Mouse (Mus musculus): ENCODE results near the gene Tex46. TPM values are rescaled to one million over a fixed set of nuclear protein-coding genes. Genes with fewer than 3 reads are reported as not detected.
A peak's percentile ranks its signal among the peaks of the same experiment; 100 is the strongest.

The Tex46 gene
- total and polyA plus RNA-seq, 3 experiments: not detected

DNA sequence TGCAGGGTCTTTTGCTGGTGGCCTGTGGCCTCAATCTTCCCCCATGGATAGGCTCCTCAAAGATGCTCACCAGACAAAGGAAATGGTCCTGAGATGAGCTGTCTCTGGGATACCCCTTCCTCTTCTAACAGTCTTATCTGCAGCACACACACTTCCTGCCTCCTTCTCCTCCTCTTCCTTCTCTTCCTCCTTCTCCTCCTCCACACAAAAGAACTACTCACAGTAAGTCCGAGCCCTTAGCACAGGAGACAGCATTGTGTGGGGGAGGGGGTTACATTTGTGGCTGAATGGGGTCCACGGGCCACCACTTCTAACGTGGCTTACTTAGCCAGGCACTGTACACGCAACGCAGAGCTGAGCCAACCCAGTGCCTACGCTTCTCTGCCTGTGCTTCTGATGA is 42.8 kb downstream of the Tex46 start:
- H3K36me3 ChIP-seq (replicated peaks): no peaks in the 10 kb centered on the region
- peaks cover 72% of the 10 kb centered on the region for H3K4me1 ChIP-seq (ENCODE audit: insufficient read depth, low read depth, low read length)
- ATAC-seq (ENCODE audit: extremely low read depth, insufficient number of reproducible peaks, low FRiP score, poor library complexity, severe bottlenecking) (peak; percentile 79), DNase-seq (ENCODE audit: low spot score) (peak; percentile 33)
- H3K4me3 ChIP-seq (ENCODE audit: low read depth, low read length): peak overlapping the region; percentile 42; the same call in 1 of the 2 replicates
- TF ChIP-seq TAL1 (conservative IDR thresholded peaks at IDR 0.05; ENCODE audit: low read depth, low read length) (peak; percentile 55; the same call in 1 of the 2 replicates), GATA2 (IDR thresholded peaks at IDR 0.05; ENCODE audit: borderline replicate concordance, low read depth, low read length) (no peak)
- H3K9me3 ChIP-seq (replicated peaks): no peaks in the 10 kb centered on the region
- H3K27me3 ChIP-seq (ENCODE audit: insufficient read depth, low read length): peaks cover 11% of the 10 kb centered on the region; the same call in 1 of the 2 replicates

DNA sequence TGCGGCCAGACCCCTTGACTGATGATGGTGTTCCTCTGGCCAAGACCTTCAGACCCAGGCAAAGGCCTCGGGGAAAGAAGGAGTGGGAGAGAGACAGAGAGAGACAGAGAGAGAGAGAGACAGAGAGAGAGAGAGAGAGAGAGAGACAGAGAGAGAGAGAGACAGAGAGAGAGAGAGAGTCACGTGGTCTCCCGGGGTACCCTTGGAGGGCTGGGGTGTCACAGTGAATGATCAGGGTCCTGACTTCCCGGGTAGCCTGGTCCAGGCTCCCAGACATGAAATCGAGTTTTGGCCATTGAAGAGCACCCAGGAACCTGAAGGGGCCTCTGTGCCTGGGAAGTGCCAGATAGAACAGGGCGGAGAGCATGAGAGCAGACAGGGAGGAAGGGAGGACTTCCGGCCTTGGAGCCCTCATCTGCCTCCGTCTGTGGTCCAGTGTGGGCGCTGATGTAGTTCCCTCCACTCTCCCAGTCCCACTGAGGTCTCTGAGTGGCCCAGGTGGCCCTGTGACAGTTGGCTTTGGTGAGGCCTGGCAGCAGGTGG is 43.5 kb downstream of the Tex46 start:
- Histone ChIP-seq H3K9me3 (replicated peaks) (no peaks in the 10 kb centered on the region), H3K27me3 (ENCODE audit: insufficient read depth, low read length) (peaks cover 11% of the 10 kb centered on the region; the same call in 1 of the 2 replicates), H3K4me1 (ENCODE audit: insufficient read depth, low read depth, low read length) (peaks cover 78% of the 10 kb centered on the region), H3K4me3 (ENCODE audit: low read depth, low read length) (no peak overlapping the region; the same call in 1 of the 2 replicates), H3K36me3 (replicated peaks) (no peaks in the 10 kb centered on the region)
- DNase-seq (ENCODE audit: low spot score): no peak
- no peak for TF ChIP-seq GATA1 (IDR thresholded peaks at IDR 0.05; ENCODE audit: borderline replicate concordance, low read length)
- TF ChIP-seq TAL1 (conservative IDR thresholded peaks at IDR 0.05; ENCODE audit: low read depth, low read length): no peak
- no peak for TF ChIP-seq POLR2AphosphoS5 (IDR thresholded peaks at IDR 0.05; ENCODE audit: insufficient replicate concordance, low read depth, low read length)
- no peak for ATAC-seq (ENCODE audit: extremely low read depth, insufficient number of reproducible peaks, low FRiP score, poor library complexity, severe bottlenecking)

DNA sequence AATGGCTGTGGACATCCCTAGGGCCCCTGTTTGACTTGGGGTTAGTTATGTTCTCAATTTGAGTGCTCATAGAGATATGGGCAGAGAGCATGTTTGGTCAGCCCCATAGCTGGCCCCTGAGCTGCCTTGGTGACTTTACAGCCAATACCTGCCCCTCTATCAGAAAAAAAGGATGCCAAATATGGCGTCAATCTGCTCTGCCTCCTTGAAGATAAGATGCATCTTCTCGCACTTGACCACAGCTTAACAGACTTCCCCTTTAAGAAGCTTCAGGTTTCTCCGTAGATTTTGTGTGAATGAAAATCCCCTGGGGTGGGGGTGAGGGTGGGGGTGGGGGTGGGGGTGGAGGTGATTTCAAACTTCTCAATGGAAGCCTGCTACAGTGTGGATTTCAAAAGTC is 47.7 kb downstream of the Tex46 start:
- H3K36me3 ChIP-seq (replicated peaks): no peaks in the 10 kb centered on the region
- ATAC-seq (ENCODE audit: extremely low read depth, insufficient number of reproducible peaks, low FRiP score, poor library complexity, severe bottlenecking): peak; percentile 25
- TF ChIP-seq GATA1 (IDR thresholded peaks at IDR 0.05; ENCODE audit: borderline replicate concordance, low read length) (no peak), GATA2 (IDR thresholded peaks at IDR 0.05; ENCODE audit: borderline replicate concordance, low read depth, low read length) (no peak), TAL1 (conservative IDR thresholded peaks at IDR 0.05; ENCODE audit: low read depth, low read length) (no peak; the same call in 1 of the 2 replicates), POLR2AphosphoS5 (IDR thresholded peaks at IDR 0.05; ENCODE audit: insufficient replicate concordance, low read depth, low read length) (no peak), CTCF (IDR thresholded peaks at IDR 0.05; ENCODE audit: low read depth, low read length) (no peak)
- H3K27me3 ChIP-seq (ENCODE audit: insufficient read depth, low read length): peaks cover 3% of the 10 kb centered on the region; the same call in 1 of the 2 replicates
- H3K9me3 ChIP-seq (replicated peaks): no peaks in the 10 kb centered on the region
- peaks cover 61% of the 10 kb centered on the region for H3K4me1 ChIP-seq (ENCODE audit: insufficient read depth, low read depth, low read length)
- H3K4me3 ChIP-seq (ENCODE audit: low read depth, low read length): no peak overlapping the region
- DNase-seq (ENCODE audit: low spot score): peak; percentile 31

Other genes starting within 250 kb of the Tex46 start
- not detected in 2 replicates for gene Htr1d, start 186.9 kb upstream of the Tex46 start, total RNA-seq (2014; fragmentation: Nextera tagmentation)
- gene Htr1d, start 186.9 kb upstream of the Tex46 start, total RNA-seq (2017): 0.05 and 0.06 TPM in 2 replicates
- gene Htr1d, start 186.9 kb upstream of the Tex46 start, polyA plus RNA-seq (2012): not detected in 2 replicates
- not detected in 2 replicates for gene 6030445D17Rik, start 148.2 kb upstream of the Tex46 start, total RNA-seq (2014; fragmentation: Nextera tagmentation)
- gene 6030445D17Rik, start 148.2 kb upstream of the Tex46 start, total RNA-seq (2017): not detected in 2 replicates
- not detected in 2 replicates for gene 6030445D17Rik, start 148.2 kb upstream of the Tex46 start, polyA plus RNA-seq (2012)
- gene Luzp1, start 140.7 kb upstream of the Tex46 start, total RNA-seq (2014; fragmentation: Nextera tagmentation): not detected in 2 replicates
- 0.06 and 0.33 TPM in 2 replicates for gene Luzp1, start 140.7 kb upstream of the Tex46 start, total RNA-seq (2017)
- not detected in 2 replicates for gene Luzp1, start 140.7 kb upstream of the Tex46 start, polyA plus RNA-seq (2012)
- 66.5 and 86.3 TPM in 2 replicates for gene Kdm1a, start 7.7 kb upstream of the Tex46 start, total RNA-seq (2014; fragmentation: Nextera tagmentation)
- 89.9 and 107 TPM in 2 replicates for gene Kdm1a, start 7.7 kb upstream of the Tex46 start, total RNA-seq (2017)
- gene Kdm1a, start 7.7 kb upstream of the Tex46 start, polyA plus RNA-seq (2012): 29.3 and 35.0 TPM in 2 replicates
- gene Lactbl1, start 12.2 kb downstream of the Tex46 start, total RNA-seq (2014; fragmentation: Nextera tagmentation): not detected in 2 replicates
- gene Lactbl1, start 12.2 kb downstream of the Tex46 start, total RNA-seq (2017): not detected in 2 replicates
- gene Lactbl1, start 12.2 kb downstream of the Tex46 start, polyA plus RNA-seq (2012): 0.02 and 0.04 TPM in 2 replicates
- gene Ephb2, start 225.6 kb downstream of the Tex46 start, total RNA-seq (2014; fragmentation: Nextera tagmentation): 0.05 and 0.08 TPM in 2 replicates
- gene Ephb2, start 225.6 kb downstream of the Tex46 start, total RNA-seq (2017): 0.12 and 0.33 TPM in 2 replicates
- 0.34 and 0.36 TPM in 2 replicates for gene Ephb2, start 225.6 kb downstream of the Tex46 start, polyA plus RNA-seq (2012)